Mouse (Mus musculus): ENCODE results near the gene Qpct. TPM values are rescaled to one million over a fixed set of nuclear protein-coding genes. Genes with fewer than 3 reads are reported as not detected.
"Not testable (repeated sequence)": the region's sequence is repeated elsewhere in the genome, so short reads cannot be mapped to it uniquely, and the experiment has no call there.

The Qpct gene
- polyA plus RNA-seq, 1 experiment from 2014 or later = 9.8 TPM

DNA sequence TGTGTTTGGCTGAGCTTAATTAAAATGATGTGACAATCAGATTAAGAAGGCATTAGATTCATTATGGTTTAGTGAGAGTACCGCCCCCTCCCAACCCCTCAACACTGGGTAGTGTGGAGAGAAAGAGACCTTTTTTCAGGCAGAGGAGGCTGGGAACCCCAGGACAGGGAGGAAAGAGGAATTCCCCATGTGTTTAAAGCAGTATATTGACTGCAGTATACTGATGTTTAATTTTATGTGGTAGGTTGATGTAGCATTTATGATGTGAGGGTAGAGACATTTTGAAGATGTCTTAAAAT is 26.1 kb downstream of the Qpct start:
- Histone ChIP-seq H3K4me3 (no peak overlapping the region), H3K9ac (replicated peaks) (no peak overlapping the region), H3K27ac (replicated peaks) (no peak overlapping the region), H3K36me3 (no peaks in the 10 kb centered on the region), H3K4me1 (no peaks in the 10 kb centered on the region), H3K27me3 (no peaks in the 10 kb centered on the region), H3K9me3 (no peaks in the 10 kb centered on the region), H3K4me2 (replicated peaks) (no peak overlapping the region)
- no peak for ATAC-seq (ENCODE audit: low FRiP score, low read depth)
- WGBS = 81% methylated on average over 1 of the region's 1 CpGs

DNA sequence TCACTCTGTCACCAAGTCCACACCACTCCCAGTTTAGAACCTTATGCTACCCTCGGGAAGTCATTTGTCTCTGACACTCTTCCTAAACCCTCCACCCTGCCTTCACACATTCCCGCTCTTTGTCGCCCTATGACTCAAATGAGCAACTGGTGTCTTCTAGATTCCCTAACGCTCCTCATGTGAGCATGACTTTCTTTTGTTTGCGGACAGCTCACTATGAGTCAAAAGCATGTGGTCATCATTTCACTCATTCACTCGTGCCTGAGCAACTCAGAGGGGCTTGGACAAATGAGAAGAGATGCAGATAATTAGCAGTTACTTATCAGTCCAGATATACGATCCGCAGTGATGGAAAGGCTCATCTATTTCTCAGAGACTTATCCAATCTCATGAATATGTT is 26.5 kb downstream of the Qpct start:
- 90% methylated on average over 8 of the region's 8 CpGs for WGBS
- no peaks in the 10 kb centered on the region for H3K36me3 ChIP-seq

DNA sequence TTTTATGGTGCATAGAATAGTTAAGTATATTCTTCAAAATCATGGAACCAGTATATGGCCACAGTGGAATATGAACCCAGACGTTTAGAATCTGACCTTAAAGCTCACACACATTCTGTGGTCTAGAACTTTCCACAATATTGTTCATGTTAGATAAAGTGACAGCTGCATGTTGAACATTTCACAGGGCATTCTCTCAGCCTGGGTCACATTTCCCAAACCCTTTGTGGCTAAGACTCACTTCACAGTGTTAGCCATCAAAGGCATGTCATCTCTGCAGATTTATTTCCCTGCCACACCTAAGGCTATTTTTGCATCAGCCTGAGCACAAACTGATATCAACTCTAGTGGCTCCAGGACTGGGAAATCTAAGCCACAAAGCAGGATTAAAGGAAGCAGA is 40.0 kb downstream of the Qpct start:
- Histone ChIP-seq H3K27ac (replicated peaks) (no peak overlapping the region), H3K4me3 (no peak overlapping the region), H3K4me2 (replicated peaks) (no peak overlapping the region), H3K9me3 (no peaks in the 10 kb centered on the region), H3K27me3 (no peaks in the 10 kb centered on the region), H3K4me1 (no peaks in the 10 kb centered on the region), H3K36me3 (no peaks in the 10 kb centered on the region), H3K9ac (replicated peaks) (no peak overlapping the region)
- no peak for ATAC-seq (ENCODE audit: low FRiP score, low read depth)
- 78% methylated on average over 1 of the region's 1 CpGs for WGBS

More for the DNA sequence above, 26.5 kb downstream of the Qpct start:
- no peak for ATAC-seq (ENCODE audit: low FRiP score, low read depth)
- Histone ChIP-seq H3K4me3 (no peak overlapping the region), H3K4me2 (replicated peaks) (no peak overlapping the region), H3K9me3 (no peaks in the 10 kb centered on the region), H3K27ac (replicated peaks) (no peak overlapping the region), H3K4me1 (no peaks in the 10 kb centered on the region), H3K27me3 (no peaks in the 10 kb centered on the region), H3K9ac (replicated peaks) (no peak overlapping the region)

DNA sequence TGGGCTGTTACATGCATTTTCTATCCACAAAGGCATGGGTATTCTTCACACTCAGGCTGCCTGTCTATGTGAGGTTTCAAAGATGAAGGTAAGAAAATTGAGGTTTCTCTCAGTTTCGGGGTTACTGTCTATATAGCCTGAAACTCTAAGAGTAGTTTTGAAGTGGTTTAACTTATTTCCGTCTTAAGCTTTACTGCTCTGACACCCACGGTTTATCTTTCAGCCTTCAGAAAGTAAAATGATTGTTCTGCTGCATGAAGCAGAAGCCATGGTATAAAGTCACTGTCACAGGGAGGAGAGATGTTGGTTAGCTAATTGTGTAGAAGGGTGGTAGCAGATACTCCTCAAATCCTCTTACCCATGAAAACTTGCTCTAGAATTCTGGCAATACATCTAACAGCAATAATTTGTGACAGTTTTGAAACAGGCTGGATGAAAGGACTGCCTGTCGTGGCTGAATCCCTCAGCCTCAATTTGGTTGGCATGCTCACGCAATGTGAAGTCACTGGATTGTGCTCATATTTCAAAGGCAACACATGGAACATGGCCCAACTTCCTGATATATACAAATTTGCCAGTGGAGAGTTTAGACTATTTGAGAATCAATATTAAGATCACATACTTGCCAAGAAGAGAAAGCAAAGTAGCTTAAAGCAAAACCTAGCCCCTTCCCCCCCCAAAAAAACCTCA is 41.7 kb downstream of the Qpct start:
- WGBS = 85% methylated on average over 5 of the region's 5 CpGs
- H3K27me3 ChIP-seq = no peaks in the 10 kb centered on the region
- no peak overlapping the region for H3K9ac ChIP-seq (replicated peaks)
- H3K4me1 ChIP-seq = no peaks in the 10 kb centered on the region
- H3K4me3 ChIP-seq = no peak overlapping the region
- H3K36me3 ChIP-seq = no peaks in the 10 kb centered on the region
- no peaks in the 10 kb centered on the region for H3K9me3 ChIP-seq
- no peak overlapping the region for H3K4me2 ChIP-seq (replicated peaks)
- H3K27ac ChIP-seq (replicated peaks) = no peak overlapping the region
- no peak for ATAC-seq (ENCODE audit: low FRiP score, low read depth)

DNA sequence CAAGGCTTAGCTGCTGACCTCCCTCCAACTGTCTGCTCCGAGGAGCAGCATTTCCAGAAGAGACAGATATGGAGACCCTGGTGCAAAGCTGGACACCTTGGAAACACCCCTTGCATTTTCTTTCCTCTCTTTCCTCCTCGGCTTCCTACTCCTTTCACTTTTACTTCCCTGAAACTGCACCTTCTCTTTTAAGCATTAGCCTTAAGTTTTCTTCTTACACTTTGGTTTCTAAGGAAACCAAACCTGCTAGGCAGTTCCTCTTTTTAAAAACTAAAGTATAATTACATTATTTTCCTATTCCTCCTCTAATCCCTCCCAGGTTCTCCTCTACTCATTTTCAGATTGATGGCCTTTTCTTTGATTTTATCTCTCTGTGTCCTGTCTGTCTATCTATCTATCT is 43.9 kb downstream of the Qpct start:
- H3K4me2 ChIP-seq (replicated peaks) = no peak overlapping the region
- H3K27me3 ChIP-seq = no peaks in the 10 kb centered on the region
- WGBS = 84% methylated on average over 2 of the region's 2 CpGs
- no peak overlapping the region for H3K9ac ChIP-seq (replicated peaks)
- no peak overlapping the region for H3K4me3 ChIP-seq
- no peaks in the 10 kb centered on the region for H3K9me3 ChIP-seq
- no peaks in the 10 kb centered on the region for H3K4me1 ChIP-seq
- no peak overlapping the region for H3K27ac ChIP-seq (replicated peaks)
- H3K36me3 ChIP-seq = no peaks in the 10 kb centered on the region
- ATAC-seq (ENCODE audit: low FRiP score, low read depth) = no peak

DNA sequence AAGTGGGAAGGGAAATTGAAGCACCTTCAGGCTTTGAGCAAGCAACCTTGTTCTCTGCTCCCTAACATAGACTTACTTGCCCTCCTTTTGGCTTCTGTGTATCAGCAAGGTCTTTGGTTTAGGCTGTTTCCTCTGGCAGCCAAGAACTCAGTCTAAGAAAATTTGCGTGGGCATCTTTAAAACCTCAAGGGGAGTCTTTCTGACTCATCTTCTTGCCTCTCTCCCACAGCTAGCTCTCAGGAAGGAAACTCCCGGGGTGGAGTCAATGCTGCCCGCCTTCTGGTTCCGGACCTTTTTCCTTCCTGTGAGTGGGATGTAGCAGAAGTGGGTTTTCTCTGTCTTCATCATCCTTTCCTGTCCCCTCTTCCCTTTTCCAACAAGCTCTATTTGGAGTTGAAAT is 48.2 kb downstream of the Qpct start:
- no peaks in the 10 kb centered on the region for H3K27me3 ChIP-seq
- 88% methylated on average over 4 of the region's 4 CpGs for WGBS
- no peaks in the 10 kb centered on the region for H3K4me1 ChIP-seq
- no peak for ATAC-seq (ENCODE audit: low FRiP score, low read depth)
- no peak overlapping the region for H3K4me2 ChIP-seq (replicated peaks)
- no peaks in the 10 kb centered on the region for H3K36me3 ChIP-seq
- H3K27ac ChIP-seq (replicated peaks) = no peak overlapping the region
- H3K4me3 ChIP-seq = no peak overlapping the region
- no peak overlapping the region for H3K9ac ChIP-seq (replicated peaks)
- no peaks in the 10 kb centered on the region for H3K9me3 ChIP-seq

DNA sequence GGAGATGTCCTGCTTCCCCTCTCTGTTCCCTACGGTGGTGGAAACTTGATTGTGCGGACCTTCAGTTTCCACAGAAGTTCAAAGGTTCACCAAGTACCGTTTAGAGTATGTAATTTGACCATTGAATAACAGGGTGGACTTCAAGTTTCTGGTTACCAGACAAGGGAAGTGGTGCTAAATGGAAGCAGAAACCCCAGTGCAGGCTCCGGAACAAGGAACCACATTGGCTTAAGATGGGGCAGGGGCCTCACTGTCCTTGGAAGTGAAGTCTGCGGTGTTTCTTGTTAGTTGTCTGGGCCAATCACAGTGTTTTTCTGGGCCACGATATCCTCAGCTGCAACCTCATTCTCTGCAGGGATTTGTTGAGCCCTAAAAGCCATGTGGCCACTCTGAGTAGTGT is 56.5 kb downstream of the Qpct start:
- no peak for ATAC-seq (ENCODE audit: low FRiP score, low read depth)
- Histone ChIP-seq H3K4me1 (no peaks in the 10 kb centered on the region), H3K27me3 (no peaks in the 10 kb centered on the region), H3K4me2 (replicated peaks) (no peak overlapping the region), H3K36me3 (no peaks in the 10 kb centered on the region), H3K9ac (replicated peaks) (no peak overlapping the region), H3K9me3 (no peaks in the 10 kb centered on the region), H3K27ac (replicated peaks) (no peak overlapping the region), H3K4me3 (no peak overlapping the region)
- 77% methylated on average over 6 of the region's 6 CpGs for WGBS

DNA sequence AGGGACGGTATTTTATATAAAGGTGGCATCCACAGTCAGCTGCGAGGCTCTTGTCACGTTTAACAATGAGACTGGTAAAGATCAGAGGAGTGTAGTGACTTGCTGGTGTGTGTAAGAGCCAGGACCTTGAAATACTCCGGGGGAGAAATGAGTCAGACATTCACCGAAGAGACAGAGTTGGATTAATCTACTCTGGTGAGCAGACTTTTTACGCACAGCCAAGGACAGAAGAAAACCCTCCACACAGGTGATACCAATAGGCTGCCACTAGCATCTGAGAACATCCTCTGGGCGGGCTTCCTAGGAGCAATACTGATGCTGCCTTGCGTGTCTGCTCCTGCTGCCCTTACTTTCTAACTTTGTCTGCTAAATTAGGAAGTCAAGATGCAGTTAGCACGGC is 57.9 kb downstream of the Qpct start:
- Histone ChIP-seq H3K4me2 (replicated peaks) (no peak overlapping the region), H3K27ac (replicated peaks) (no peak overlapping the region), H3K27me3 (no peaks in the 10 kb centered on the region), H3K4me3 (no peak overlapping the region), H3K9ac (replicated peaks) (no peak overlapping the region), H3K4me1 (no peaks in the 10 kb centered on the region), H3K36me3 (no peaks in the 10 kb centered on the region), H3K9me3 (no peaks in the 10 kb centered on the region)
- 80% methylated on average over 9 of the region's 9 CpGs for WGBS
- no peak for ATAC-seq (ENCODE audit: low FRiP score, low read depth)

DNA sequence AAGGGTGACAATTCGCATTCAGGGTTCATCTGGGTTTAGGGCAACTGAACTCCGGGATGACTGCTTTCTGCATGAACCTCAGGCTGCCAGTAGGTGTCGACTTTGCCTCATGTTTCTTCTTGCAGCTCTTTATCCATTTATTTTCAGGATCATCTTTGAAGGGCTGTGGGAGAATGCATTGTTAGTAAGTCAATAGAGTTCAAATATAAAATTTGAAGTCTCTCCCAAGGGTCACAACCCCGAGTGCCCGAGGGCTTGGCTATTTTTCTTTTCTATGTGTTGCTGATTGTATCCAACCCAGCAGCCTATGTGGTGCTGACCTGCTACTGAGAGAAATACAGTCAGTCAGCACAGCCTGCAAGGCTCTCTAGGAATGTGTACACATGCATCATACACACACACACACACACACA is 59.2 kb downstream of the Qpct start:
- Histone ChIP-seq H3K27me3 (no peaks in the 10 kb centered on the region), H3K9me3 (no peaks in the 10 kb centered on the region), H3K4me1 (no peaks in the 10 kb centered on the region), H3K9ac (replicated peaks) (no peak overlapping the region), H3K36me3 (no peaks in the 10 kb centered on the region), H3K4me2 (replicated peaks) (no peak overlapping the region), H3K27ac (replicated peaks) (no peak overlapping the region), H3K4me3 (no peak overlapping the region)
- WGBS = 26% methylated on average over 5 of the region's 5 CpGs
- peak; percentile 73 for ATAC-seq (ENCODE audit: low FRiP score, low read depth)

DNA sequence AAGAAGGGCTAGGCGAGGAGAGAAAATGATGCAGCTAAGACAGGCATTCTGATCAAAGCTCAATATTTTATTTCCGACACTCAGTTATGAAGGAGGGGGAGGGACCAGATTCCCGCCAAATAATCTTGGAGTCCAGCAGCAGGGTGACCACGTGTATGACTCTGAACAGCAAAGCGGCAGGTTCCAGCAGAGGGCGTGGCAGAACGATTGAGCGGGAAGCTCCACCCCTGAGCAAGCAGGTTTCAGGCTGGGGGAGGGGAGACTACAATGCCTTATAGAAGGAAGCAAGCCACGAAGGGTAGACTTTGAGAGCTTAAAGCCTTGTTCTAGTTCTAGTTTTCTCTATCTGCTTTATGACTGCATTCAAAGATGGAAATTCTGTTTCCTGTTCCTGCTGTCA is 63.5 kb downstream of the Qpct start:
- not testable (repeated sequence) for H3K4me2 ChIP-seq (replicated peaks); H3K9me3 ChIP-seq; H3K4me3 ChIP-seq; H3K4me1 ChIP-seq; H3K27ac ChIP-seq (replicated peaks); H3K9ac ChIP-seq (replicated peaks); H3K27me3 ChIP-seq; ATAC-seq (ENCODE audit: low FRiP score, low read depth); H3K36me3 ChIP-seq
- 49% methylated on average over 9 of the region's 9 CpGs for WGBS

DNA sequence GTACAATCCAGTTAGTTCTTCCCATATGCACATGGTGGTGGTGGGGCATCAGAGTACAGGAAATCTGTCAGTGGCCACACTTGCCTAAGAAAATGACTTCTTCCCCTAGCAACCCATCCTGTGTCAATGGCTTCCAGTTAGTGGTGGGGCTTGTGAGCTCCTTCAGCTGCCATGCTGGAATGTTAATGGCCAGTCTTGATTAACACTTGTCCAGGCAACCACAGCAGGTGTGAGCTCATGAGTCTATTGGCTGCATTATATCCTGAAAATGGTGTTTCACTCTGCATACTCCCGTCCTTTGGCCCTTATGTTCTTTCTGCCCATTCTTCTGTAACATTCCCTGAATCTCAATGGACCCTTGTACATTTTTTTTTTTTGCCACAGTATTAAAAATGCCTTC is 67.4 kb downstream of the Qpct start:
- 96% methylated on average over 1 of the region's 1 CpGs for WGBS
- Histone ChIP-seq H3K4me1 (no peaks in the 10 kb centered on the region), H3K4me3 (no peak overlapping the region), H3K9ac (replicated peaks) (no peak overlapping the region), H3K27ac (replicated peaks) (no peak overlapping the region), H3K9me3 (0 out of 2 replicates have a peak, but pooled peaks cover 4% of the 10 kb centered on the region), H3K4me2 (replicated peaks) (no peak overlapping the region), H3K36me3 (no peaks in the 10 kb centered on the region), H3K27me3 (no peaks in the 10 kb centered on the region)
- ATAC-seq (ENCODE audit: low FRiP score, low read depth) = no peak

DNA sequence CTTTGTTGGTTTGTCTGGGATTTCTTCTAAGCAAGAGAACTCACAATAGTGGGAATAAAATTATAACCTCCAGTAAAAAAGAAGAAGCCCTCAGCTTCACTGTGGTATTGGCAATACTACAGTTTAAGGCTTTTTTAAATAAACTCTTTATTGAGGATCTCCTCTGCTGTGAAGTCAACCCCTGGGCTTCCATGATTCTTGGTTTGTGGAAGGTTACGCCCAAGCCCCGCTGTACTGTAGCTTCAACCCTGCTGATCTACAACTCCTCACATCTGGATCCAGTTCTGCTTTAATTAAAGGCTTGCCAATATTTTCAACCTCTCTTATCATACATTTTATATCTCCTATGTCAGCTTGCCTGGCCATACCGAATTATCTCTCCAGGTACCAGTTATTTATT is 68.6 kb downstream of the Qpct start:
- Histone ChIP-seq H3K27ac (replicated peaks) (no peak overlapping the region), H3K4me1 (no peaks in the 10 kb centered on the region), H3K9ac (replicated peaks) (no peak overlapping the region), H3K4me2 (replicated peaks) (no peak overlapping the region), H3K27me3 (no peaks in the 10 kb centered on the region), H3K36me3 (no peaks in the 10 kb centered on the region), H3K4me3 (no peak overlapping the region), H3K9me3 (0 out of 2 replicates have a peak, but pooled peaks cover 4% of the 10 kb centered on the region)
- ATAC-seq (ENCODE audit: low FRiP score, low read depth) = no peak
- WGBS = 89% methylated on average over 3 of the region's 3 CpGs

DNA sequence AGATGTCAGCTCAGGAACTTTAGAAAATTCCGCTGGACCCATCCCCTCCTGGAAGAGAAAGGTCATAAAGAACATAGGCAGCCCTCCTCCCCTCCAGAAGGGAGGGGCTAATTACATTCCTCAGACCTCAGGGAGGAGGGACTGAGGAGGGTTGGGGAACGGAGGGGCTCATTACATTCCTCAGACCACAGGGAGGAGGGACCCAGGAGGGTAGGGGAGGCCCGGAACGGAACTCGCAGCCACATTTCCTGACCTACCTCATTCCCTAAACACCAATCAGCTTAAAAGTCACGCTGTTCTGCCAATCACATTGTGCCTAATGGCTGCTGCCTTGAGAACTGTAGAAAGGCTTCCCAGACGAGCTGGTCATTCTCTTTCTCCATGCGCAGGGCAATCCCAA is 82.0 kb downstream of the Qpct start:
- ATAC-seq (ENCODE audit: low FRiP score, low read depth) = no peak

More for the DNA sequence above, 82.0 kb downstream of the Qpct start:
- no peaks in the 10 kb centered on the region for H3K9me3 ChIP-seq
- no peak overlapping the region for H3K4me3 ChIP-seq
- no peak overlapping the region for H3K9ac ChIP-seq (replicated peaks)
- no peaks in the 10 kb centered on the region for H3K4me1 ChIP-seq
- H3K27me3 ChIP-seq = no peaks in the 10 kb centered on the region
- no peak overlapping the region for H3K27ac ChIP-seq (replicated peaks)
- WGBS = 65% methylated on average over 8 of the region's 8 CpGs
- no peak overlapping the region for H3K4me2 ChIP-seq (replicated peaks)
- no peaks in the 10 kb centered on the region for H3K36me3 ChIP-seq

Measured in midbrain, embryonic 12.5 days (tissue).